Mouse (Mus musculus): ENCODE measurements around the gene Arhgap11a. TPM values are rescaled to one million over a fixed set of nuclear protein-coding genes. Genes with fewer than 3 reads are reported as not detected.

Gene Arhgap11a
- total RNA-seq, 4 experiments from 2014 or later, result 2.7 to 3.3 (median 2.8) TPM

DNA sequence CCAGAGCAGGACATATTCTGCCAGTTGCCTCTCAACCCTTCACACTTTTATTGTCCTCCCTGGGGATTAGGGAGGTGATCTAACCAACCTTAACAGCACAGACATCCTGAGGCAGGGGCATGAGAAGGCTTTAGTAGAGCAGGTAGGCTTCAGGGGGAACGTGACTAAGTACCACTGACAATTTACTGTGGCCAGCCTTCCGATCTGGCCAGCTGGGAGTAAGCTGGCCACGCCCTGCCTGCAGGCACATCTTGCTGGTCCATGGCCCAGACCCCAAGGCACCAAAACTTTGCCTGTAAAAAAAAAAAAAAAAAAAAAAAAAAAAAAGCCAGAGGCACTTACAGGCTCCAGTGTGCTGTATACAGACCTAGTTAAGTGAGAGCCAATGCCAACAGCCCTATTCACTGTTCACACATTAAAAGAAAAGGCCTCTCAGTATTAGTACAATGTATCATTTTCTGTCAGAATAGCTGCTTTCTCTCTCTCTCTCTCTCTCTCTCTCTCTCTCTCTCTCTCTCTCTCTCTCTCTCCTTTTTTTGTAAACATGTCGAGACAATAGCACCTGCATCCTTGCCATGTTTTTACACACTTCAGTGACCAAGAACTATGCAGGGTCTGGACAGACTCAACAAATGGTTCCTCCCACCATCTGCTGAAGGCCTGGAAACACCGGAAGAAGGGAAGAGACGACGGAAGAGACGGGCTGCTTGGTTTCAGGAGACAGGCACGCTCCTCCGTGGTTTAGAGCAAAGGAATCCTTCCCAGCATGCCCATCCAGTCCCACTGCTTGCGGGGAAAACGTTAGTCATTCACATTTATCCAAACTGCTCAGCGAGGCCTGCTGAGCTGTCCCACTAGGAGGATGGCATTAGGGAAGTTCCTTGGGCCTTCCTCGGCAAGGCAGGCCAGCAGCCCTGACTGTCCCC lies 30.5 kb downstream of the Arhgap11a start:
- DNase-seq (ENCODE audit: low spot score in 2 of 2), result no peak

DNA sequence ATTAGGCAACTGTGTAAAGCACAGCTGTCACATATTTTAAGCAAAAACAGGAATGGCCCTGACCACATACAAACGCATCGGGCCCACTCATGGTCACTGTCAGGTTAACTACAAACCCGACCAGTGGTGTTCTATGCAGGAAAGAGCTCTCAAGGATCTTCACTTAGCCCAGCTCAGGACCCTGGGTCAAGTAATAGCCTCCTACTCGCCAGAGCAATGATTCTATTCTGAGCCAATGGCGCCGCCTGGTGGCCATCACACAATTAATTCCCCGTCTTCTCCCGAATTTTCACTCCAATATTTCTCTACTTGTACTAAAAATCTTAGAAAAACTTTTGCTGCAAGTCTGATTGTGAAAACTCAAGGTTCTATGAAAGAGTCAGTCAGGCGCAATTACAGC lies 40.8 kb downstream of the Arhgap11a start:
- DNase-seq (ENCODE audit: low spot score in 2 of 2), result peak in 1 of 2 experiments; percentile 51

DNA sequence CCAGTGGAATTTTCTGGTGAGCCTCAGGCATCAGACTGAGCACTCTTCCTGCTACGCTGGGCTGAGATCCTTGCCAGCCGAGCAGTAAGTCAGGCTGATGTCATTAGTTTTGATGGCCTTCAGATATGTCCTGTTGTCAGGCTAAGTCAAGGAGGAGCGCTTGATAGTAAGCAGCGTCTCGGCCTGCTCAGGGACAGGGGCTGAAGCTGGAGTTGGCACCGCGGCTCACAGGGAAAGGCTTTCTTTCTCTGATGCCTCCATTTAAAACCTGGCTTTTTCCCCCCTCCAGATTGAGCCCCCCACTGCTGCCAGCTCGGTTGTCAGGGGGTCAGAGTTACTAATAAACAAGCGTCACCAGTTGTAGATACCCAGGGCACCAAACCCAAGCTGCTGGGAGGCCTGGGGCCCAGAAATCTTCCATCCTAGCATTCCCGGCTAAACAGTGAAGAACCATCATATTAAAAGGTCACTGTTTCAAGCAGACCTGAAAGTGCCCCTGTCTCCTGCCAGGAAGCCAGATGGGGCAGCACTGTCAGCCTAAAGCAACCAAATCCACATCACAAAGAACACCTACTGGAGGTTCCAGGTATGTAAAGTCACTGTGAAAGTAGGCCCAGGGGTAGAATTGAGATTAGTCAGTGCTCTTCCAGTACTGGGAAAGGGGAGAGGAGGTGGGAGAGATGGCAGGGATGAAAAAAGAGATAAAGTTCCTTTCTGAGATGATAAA lies 41.4 kb downstream of the Arhgap11a start:
- DNase-seq (ENCODE audit: low spot score in 2 of 2), result no peak

DNA sequence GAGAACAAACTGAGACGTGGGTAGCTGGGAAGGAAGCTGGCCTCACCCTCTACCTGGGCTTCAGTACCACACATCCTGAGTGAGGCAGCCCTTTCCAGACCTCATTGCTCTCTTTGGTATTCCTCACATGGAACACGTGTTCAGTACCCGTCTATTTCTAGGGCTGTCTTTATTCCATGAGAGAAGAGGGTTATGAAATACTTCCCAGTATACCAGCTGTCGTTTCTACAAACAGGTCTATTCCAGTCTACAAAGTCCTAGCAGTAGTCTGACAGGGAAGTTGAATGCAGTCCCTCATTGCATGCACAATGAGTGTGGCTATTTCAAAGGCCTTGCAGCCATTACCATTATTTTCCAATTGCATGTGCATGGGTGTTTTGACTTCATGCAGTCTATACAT lies 42.7 kb downstream of the Arhgap11a start:
- DNase-seq (ENCODE audit: low spot score in 2 of 2), result no peak

DNA sequence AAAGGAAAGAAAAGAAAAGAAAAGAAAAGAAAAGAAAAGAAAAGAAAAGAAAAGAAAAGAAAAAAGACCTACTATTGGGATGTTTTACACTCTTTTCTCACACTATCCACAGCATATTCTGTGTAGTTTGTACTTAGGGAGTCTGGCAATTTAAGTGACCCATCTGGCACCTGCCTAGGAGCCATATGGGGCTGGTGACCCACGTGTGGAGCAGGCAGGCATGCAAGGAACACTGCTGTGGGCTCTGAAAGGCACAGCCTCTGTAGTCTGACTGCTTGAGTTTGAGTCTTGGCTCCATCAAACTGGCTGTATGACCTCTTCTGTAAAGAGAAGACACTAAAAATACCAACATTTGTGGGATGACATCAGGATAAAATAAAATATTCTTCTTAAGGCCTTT lies 44.7 kb downstream of the Arhgap11a start:
- DNase-seq (ENCODE audit: low spot score in 2 of 2), result no peak

DNA sequence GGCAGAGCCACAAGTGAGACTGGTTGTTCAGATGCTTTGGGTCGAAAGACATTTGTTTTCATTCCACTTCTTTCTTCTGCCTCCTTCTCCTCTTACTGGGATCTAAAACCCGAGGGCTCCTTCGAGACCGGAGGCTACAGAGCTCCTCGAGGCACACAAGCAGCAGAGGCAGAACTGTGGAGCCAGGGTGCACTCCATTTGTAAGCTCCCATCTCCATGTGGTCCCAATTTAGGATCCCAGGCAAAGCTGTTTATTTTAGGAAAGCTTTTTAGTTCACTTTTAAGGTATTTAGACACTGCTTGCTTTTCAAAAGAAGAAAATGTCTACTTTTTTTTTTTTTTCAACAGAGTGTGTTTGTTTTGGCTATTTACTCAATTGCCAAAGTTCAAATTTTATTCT lies 47.6 kb downstream of the Arhgap11a start:
- no peak for DNase-seq (ENCODE audit: low spot score in 2 of 2)

DNA sequence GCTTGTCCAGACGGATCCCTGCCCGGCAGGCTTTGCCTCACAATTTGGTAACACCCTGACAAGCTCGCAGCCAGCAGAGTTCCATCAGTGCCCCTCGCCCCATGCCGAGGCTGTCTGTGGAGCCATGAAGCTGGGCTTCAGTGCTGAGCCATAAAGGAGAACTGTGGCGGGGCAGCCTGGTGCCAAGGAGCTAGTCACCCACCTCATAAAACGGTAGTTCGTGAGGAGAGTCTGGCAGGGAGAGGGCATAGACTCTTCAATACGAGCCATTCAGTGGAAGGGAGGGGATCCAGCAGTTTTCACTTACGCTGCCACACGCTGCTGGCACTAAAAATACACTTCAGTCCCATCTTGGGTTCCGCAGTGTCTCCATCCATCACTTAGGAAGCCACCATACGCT lies 49.9 kb downstream of the Arhgap11a start:
- no peak for DNase-seq (ENCODE audit: low spot score in 2 of 2)

DNA sequence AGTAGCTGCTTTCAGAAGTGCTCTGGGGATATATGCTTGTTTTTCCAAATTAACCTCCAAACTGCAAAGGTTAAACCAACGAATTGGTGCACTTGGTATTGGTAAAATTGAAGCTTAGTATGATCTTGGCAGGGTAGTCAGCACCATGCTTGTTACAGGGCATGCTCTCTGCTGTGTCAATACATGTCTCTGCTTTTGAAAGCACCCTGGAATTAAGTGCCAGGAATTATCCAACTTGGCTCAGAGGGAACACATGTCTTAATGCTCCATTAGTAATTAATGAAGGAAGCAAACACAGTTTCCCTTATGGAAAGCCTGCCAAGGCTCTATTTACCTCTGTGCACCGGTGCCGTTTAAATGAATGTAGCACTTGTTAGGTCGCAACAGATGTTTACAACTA lies 53.3 kb downstream of the Arhgap11a start:
- DNase-seq (ENCODE audit: low spot score in 2 of 2), result no peak

DNA sequence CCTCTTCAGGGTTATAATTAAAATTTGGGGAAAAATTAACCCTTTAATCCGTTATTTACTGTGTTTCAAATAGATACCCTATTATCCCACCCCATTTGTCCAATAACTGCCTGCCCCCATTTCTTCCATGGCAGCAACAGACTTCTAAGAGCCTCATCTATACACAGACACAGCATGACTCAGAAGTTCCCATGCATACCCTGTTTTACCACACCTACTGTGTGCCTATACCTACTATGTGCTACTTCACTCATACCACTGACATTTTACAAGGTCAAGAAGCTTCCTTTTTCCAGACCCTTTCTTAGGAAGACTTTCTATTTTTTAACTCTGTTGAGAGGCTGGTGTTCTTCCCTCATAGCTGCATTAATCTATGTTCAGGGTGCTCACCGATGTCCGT lies 54.9 kb downstream of the Arhgap11a start:
- no peak for DNase-seq (ENCODE audit: low spot score in 2 of 2)

DNA sequence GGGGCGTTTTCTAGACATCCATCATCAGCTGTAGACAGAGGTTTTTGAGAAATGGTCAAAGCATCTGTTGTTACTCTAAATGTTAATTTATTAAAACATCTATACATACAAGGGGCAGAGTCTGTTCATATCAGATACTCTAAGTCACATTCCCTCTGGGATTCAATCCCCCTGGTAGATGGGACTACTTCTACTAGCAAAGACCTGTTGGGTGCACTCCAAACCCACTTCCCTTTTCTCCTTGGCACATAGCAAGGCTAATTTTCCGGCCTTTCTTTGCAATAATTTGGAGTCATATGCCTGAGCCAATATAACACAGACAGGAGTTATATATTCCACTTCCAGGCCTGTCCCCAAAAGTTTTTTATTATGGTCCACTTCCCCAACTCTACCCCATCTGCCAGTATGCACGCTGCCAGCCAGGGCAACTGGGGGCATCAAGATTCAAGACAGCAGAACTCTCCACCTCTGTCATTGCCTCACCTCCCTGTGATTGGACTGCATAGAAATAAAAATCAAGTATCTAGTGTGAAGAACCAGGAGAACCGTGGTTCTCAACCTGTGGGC lies 59.6 kb downstream of the Arhgap11a start:
- DNase-seq (ENCODE audit: low spot score in 2 of 2), result no peak

DNA sequence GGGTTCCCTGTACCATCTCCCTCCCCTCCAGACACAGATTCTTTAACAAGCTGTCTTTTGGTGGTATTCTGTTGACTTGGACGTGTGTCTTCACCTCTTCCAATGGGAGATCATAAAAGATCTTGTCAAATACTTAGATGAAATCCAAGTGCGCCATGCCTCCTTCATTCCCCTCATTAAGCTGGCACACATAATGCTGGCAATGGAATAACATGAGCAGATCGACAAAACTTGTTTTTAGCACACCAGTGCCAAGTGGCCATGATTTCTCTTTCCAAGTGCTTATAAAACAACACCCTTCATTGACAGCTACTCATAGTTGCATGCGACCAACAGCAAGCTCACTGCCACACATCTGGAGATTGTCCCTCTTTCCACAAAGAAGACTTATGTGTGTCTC lies 60.6 kb downstream of the Arhgap11a start:
- DNase-seq (ENCODE audit: low spot score in 2 of 2), result no peak

DNA sequence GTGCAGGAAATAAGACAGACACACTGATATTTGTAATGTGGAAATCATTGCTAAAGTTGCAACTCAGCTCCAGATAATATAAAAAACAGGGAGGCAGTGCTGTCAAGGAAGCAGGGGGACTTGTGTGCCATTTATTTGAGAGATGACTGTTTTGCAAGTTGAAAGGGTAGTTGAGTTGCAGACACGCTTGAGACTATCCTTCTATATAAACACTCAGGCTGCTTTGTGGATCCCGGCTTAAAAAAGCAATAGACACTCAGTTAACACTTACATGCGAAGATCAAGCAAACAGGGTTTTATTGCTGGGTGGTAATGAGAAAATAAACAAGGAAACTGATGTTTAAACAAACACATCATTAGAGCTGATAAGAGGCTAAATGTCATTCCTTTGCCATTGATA lies 63.6 kb downstream of the Arhgap11a start:
- no peak for DNase-seq (ENCODE audit: low spot score in 2 of 2)

DNA sequence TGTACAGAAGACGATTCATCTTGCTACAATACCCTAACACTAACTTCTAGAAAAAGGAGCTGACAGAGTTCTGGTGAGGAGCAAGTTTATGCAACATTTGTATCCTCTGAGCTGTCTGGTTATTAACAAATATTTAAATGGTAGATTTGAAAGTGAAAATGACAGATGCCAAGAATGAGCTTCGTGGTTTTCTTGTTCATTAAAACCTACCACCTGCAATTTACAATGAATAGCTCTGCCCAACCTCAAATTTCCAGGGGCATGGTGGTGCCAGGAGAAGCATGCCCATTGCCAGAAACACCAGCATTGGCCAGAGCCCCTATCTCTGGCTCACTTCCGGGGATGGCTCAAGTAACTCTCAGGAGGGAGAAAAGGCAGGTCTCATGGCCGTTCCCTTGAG lies 66.9 kb downstream of the Arhgap11a start:
- DNase-seq (ENCODE audit: low spot score in 2 of 2), result no peak

Other genes starting within 250 kb of the Arhgap11a start
- 1 to 10 TPM; 1.2 to 1.6 (median 1.4) TPM for gene Grem1, start 90.0 kb downstream of the Arhgap11a start, total RNA-seq (2022)
- 100 to 1,000 TPM; 482 to 536 (median 524) TPM for gene Scg5, start 19.5 kb downstream of the Arhgap11a start, total RNA-seq (2022)
- gene Gjd2, start 165.0 kb upstream of the Arhgap11a start, total RNA-seq (2022), result 1 to 10 TPM; 5.0 to 5.9 (median 5.8) TPM
- gene Actc1, start 204.9 kb upstream of the Arhgap11a start, total RNA-seq (2022), result 1 to 10 TPM in 3 of 4 experiments, not detected in 1; 2.0 to 4.6 (median 2.2) TPM

All from left cerebral cortex, adult 8-10 months (tissue).